Mouse (Mus musculus): ENCODE measurements at regions not wholly inside any gene's neighbourhood (a gene's known extent, or its start where the extent isn't known, plus 50 kb on each side); places are given as distances from the start of the nearest gene placed in this dataset.

GRCm38 (mm10) chr4:153763413-153763812, 193.6 kb upstream of the A430005L14Rik start:
- TF ChIP-seq POLR2A (IDR thresholded peaks at IDR 0.05; ENCODE audit: low read depth, low read length) (no peak), CTCF (conservative IDR thresholded peaks at IDR 0.05; ENCODE audit: insufficient read depth, insufficient read length, low read depth, low read length) (no peak)
